Mouse (Mus musculus) frontal cortex, postnatal 14 days (tissue): ENCODE measurements at regions not wholly inside any gene's neighbourhood (a gene's known extent, or its start where the extent isn't known, plus 50 kb on each side); places are given as distances from the start of the nearest gene placed in this dataset.

Experiments
- DNase-seq, 2 experiments: peaks; one replicate each; pipeline ENCODE4 v3.0.0; 2022; ENCODE audit warnings: low spot score in 2 of 2

- no peak for DNase-seq
Observed at GRCm38 (mm10) chr5:101596996-101597395, 67.8 kb downstream of the Nkx6-1 start.

- no peak for DNase-seq
Observed at GRCm38 (mm10) chr5:101591236-101591635, 73.6 kb downstream of the Nkx6-1 start.

- no peak for DNase-seq
Observed at GRCm38 (mm10) chr5:101590341-101591124, 74.3 kb downstream of the Nkx6-1 start.

- DNase-seq = no peak
Observed at GRCm38 (mm10) chr5:101572966-101573365, 91.8 kb downstream of the Nkx6-1 start.

GRCm38 (mm10) chr5:101565770-101566169 is 99.0 kb downstream of the Nkx6-1 start:
- DNase-seq = no peak

GRCm38 (mm10) chr5:101560366-101560765 is 104.4 kb downstream of the Nkx6-1 start:
- no peak for DNase-seq

- DNase-seq = no peak
Observed at GRCm38 (mm10) chr5:101558279-101558987, 106.4 kb downstream of the Nkx6-1 start.

GRCm38 (mm10) chr5:101557156-101557555 is 107.6 kb downstream of the Nkx6-1 start:
- DNase-seq = no peak

- DNase-seq = no peak
Observed at GRCm38 (mm10) chr5:101543326-101543725, 121.5 kb downstream of the Nkx6-1 start.

- DNase-seq = no peak
Observed at GRCm38 (mm10) chr5:101539818-101540217, 125.0 kb downstream of the Nkx6-1 start.

- DNase-seq = no peak
Observed at GRCm38 (mm10) chr5:101539254-101539549, 125.6 kb downstream of the Nkx6-1 start.

GRCm38 (mm10) chr5:101538410-101539253 is 126.2 kb downstream of the Nkx6-1 start:
- DNase-seq = no peak

GRCm38 (mm10) chr5:101537518-101538380 is 127.0 kb downstream of the Nkx6-1 start:
- no peak for DNase-seq

- DNase-seq = no peak
Observed at GRCm38 (mm10) chr5:101535451-101535850, 129.3 kb downstream of the Nkx6-1 start.

GRCm38 (mm10) chr5:101525346-101525745 is 139.4 kb downstream of the Nkx6-1 start:
- no peak for DNase-seq

GRCm38 (mm10) chr5:101524670-101525069 is 140.1 kb downstream of the Nkx6-1 start:
- no peak for DNase-seq

GRCm38 (mm10) chr5:101523902-101524301 is 140.9 kb downstream of the Nkx6-1 start:
- DNase-seq = no peak

- DNase-seq = no peak
Observed at GRCm38 (mm10) chr5:101523490-101523889, 141.3 kb downstream of the Nkx6-1 start.

GRCm38 (mm10) chr5:101520935-101521655 is 143.7 kb downstream of the Nkx6-1 start:
- DNase-seq = no peak

GRCm38 (mm10) chr5:101518791-101519547 is 145.8 kb downstream of the Nkx6-1 start:
- no peak for DNase-seq
